Mouse (Mus musculus): ENCODE data around the gene Clcnka. TPM values are rescaled to one million over a fixed set of nuclear protein-coding genes. Genes with fewer than 3 reads are reported as not detected.

Gene Clcnka
- polyA plus RNA-seq, 1 experiment from 2014 or later: 0.13 TPM

DNA sequence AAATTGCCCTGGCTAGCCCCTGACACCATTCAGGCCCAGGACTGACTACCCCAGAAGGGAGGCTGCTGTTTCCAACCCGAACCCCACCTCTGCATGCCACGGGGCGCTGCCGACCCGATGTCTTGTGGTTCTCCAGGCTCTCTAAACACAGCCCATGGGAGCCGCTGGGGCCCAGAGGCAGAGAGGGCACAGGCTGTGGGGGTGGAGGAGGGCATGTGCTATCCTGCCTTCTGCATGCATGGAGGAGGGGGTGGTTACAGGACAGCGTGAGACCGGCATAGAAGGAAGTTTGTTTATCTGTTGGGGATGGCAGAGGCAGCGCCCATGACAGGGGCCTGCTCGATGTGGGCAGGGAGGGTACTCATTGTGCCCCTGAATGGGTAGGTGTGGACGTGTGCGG is 48.5 kb downstream of the Clcnka start:
- 75% methylated on average over 12 of the region's 12 CpGs for WGBS
- no peaks in the 10 kb centered on the region for H3K9me3 ChIP-seq (ENCODE audit: control insufficient read depth, low read length)
- H3K9ac ChIP-seq (ENCODE audit: low read depth, low read length): no peak overlapping the region
- H3K27me3 ChIP-seq (replicated peaks; ENCODE audit: control insufficient read depth, insufficient read depth, low read length): no peaks in the 10 kb centered on the region
- H3K4me2 ChIP-seq (ENCODE audit: low read depth, low read length): no peak overlapping the region
- ATAC-seq: no peak
- no peak overlapping the region for H3K27ac ChIP-seq (ENCODE audit: low read length)
- no peaks in the 10 kb centered on the region for H3K36me3 ChIP-seq (ENCODE audit: control insufficient read depth, insufficient read depth, low read length)
- H3K4me1 ChIP-seq (ENCODE audit: control insufficient read depth, insufficient read depth, low read length): peaks cover 27% of the 10 kb centered on the region
- no peak overlapping the region for H3K4me3 ChIP-seq (ENCODE audit: low read length)

GRCm38 (mm10) chr4:141348616-141349015 is 49.9 kb downstream of the Clcnka start:
- H3K36me3 ChIP-seq (ENCODE audit: control insufficient read depth, insufficient read depth, low read length): no peaks in the 10 kb centered on the region
- WGBS: 73% methylated on average over 11 of the region's 11 CpGs
- H3K9ac ChIP-seq (ENCODE audit: low read depth, low read length): no peak overlapping the region
- H3K4me2 ChIP-seq (ENCODE audit: low read depth, low read length): no peak overlapping the region
- peaks cover 25% of the 10 kb centered on the region for H3K4me1 ChIP-seq (ENCODE audit: control insufficient read depth, insufficient read depth, low read length)
- H3K4me3 ChIP-seq (ENCODE audit: low read length): no peak overlapping the region
- no peak for ATAC-seq
- H3K9me3 ChIP-seq (ENCODE audit: control insufficient read depth, low read length): no peaks in the 10 kb centered on the region
- no peak overlapping the region for H3K27ac ChIP-seq (ENCODE audit: low read length)
- H3K27me3 ChIP-seq (replicated peaks; ENCODE audit: control insufficient read depth, insufficient read depth, low read length): no peaks in the 10 kb centered on the region

DNA sequence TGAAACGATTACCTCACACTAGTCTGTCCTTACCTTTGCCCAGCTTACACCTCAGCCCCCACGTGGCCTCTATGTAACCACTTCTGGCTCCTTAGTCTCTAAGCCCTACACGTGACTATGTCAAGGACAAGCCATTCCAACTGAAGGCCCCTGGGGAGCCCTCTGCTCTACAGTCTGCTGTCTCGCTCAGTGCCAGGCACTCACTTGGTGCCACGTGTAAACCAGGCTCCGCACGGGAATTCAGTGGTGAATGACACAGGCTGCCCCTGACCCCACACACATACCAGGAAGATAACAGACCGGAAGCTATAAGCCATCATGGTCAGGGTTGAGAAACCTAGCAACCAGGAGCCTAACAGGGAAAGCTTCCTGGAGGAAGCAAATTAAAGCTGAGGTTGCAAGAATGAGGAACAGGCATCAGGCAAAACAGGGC is 51.1 kb downstream of the Clcnka start:
- Histone ChIP-seq H3K4me3 (ENCODE audit: low read length) (no peak overlapping the region), H3K36me3 (ENCODE audit: control insufficient read depth, insufficient read depth, low read length) (no peaks in the 10 kb centered on the region), H3K4me2 (ENCODE audit: low read depth, low read length) (no peak overlapping the region), H3K9ac (ENCODE audit: low read depth, low read length) (0 out of 2 replicates have a peak overlapping the region, but pooled peaks have one; percentile 42), H3K27me3 (replicated peaks; ENCODE audit: control insufficient read depth, insufficient read depth, low read length) (no peaks in the 10 kb centered on the region), H3K27ac (ENCODE audit: low read length) (peak overlapping the region; percentile 67), H3K9me3 (ENCODE audit: control insufficient read depth, low read length) (no peaks in the 10 kb centered on the region), H3K4me1 (ENCODE audit: control insufficient read depth, insufficient read depth, low read length) (peaks cover 20% of the 10 kb centered on the region)
- WGBS: 44% methylated on average over 8 of the region's 8 CpGs
- peak; percentile 92 for ATAC-seq

DNA sequence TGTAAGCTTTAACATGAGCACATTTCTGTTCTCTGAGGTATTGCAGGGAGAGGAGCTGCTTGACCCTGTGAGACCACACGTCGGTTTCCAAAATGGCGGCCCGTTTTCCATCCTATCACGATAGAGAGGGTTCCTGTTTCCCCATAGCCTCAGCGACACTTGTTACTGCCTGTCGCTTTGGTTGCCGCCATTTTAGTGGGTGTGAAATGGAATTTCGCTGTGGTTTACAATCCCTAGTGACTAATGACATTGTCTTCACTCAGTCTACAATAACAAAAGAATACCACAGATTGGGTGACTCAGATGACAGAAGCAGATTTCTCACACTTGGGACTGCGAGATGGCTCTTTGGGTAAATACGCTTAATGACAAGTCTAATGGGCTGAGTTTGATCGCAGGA is 53.3 kb downstream of the Clcnka start:
- Histone ChIP-seq H3K4me3 (ENCODE audit: low read length) (no peak overlapping the region), H3K4me1 (ENCODE audit: control insufficient read depth, insufficient read depth, low read length) (peaks cover 18% of the 10 kb centered on the region), H3K27me3 (replicated peaks; ENCODE audit: control insufficient read depth, insufficient read depth, low read length) (no peaks in the 10 kb centered on the region), H3K27ac (ENCODE audit: low read length) (no peak overlapping the region), H3K9me3 (ENCODE audit: control insufficient read depth, low read length) (no peaks in the 10 kb centered on the region), H3K4me2 (ENCODE audit: low read depth, low read length) (no peak overlapping the region), H3K9ac (ENCODE audit: low read depth, low read length) (no peak overlapping the region), H3K36me3 (ENCODE audit: control insufficient read depth, insufficient read depth, low read length) (no peaks in the 10 kb centered on the region)
- WGBS: 90% methylated on average over 12 of the region's 12 CpGs
- ATAC-seq: no peak

DNA sequence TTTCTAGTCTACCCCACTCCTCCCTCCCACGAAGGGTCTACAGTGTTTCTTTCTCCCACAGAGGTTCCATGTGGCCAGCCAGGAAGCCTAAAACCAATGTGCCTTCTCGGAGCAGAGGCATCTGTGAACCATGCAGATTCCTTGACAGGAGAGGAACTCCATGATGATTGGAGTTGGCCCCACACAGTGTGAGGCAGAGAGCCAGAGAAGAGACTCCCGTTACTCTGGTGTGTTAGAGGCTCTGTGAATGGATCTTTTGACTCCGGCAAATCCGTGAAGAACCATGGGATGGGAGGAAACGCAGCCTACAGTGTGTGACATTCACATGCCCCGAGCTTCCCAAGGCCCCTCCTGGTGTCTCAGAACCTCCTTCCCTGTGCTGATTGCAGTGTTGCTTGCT is 55.0 kb downstream of the Clcnka start:
- Histone ChIP-seq H3K27ac (ENCODE audit: low read length) (no peak overlapping the region), H3K4me3 (ENCODE audit: low read length) (no peak overlapping the region), H3K36me3 (ENCODE audit: control insufficient read depth, insufficient read depth, low read length) (no peaks in the 10 kb centered on the region), H3K9me3 (ENCODE audit: control insufficient read depth, low read length) (no peaks in the 10 kb centered on the region), H3K4me2 (ENCODE audit: low read depth, low read length) (no peak overlapping the region), H3K27me3 (replicated peaks; ENCODE audit: control insufficient read depth, insufficient read depth, low read length) (no peaks in the 10 kb centered on the region), H3K9ac (ENCODE audit: low read depth, low read length) (no peak overlapping the region), H3K4me1 (ENCODE audit: control insufficient read depth, insufficient read depth, low read length) (peaks cover 19% of the 10 kb centered on the region)
- no peak for ATAC-seq
- WGBS: 68% methylated on average over 7 of the region's 7 CpGs

DNA sequence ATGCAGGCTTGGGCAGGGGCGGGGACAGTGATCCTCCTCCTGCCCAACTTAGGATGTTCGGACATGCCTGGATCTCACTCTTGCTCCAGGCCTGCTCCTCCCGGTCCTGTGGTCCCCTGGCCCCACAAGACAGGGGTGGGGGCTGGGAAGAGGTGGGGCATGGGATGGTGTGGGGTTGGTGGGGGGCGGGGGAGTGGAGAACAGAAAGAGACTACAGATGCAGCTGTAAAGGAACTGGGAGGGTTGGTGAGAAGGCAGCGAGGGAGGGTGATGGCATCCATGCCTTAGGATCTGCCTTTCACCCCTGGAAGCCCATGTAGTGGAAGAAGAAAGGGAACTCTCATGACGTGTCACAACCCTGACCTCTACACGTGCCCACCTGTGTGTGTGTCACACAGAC is 57.0 kb downstream of the Clcnka start:
- H3K27me3 ChIP-seq (replicated peaks; ENCODE audit: control insufficient read depth, insufficient read depth, low read length): no peaks in the 10 kb centered on the region
- 57% methylated on average over 7 of the region's 7 CpGs for WGBS
- no peak overlapping the region for H3K9ac ChIP-seq (ENCODE audit: low read depth, low read length)
- H3K27ac ChIP-seq (ENCODE audit: low read length): no peak overlapping the region
- H3K36me3 ChIP-seq (ENCODE audit: control insufficient read depth, insufficient read depth, low read length): no peaks in the 10 kb centered on the region
- H3K9me3 ChIP-seq (ENCODE audit: control insufficient read depth, low read length): no peaks in the 10 kb centered on the region
- H3K4me3 ChIP-seq (ENCODE audit: low read length): no peak overlapping the region
- peaks cover 16% of the 10 kb centered on the region for H3K4me1 ChIP-seq (ENCODE audit: control insufficient read depth, insufficient read depth, low read length)
- no peak overlapping the region for H3K4me2 ChIP-seq (ENCODE audit: low read depth, low read length)
- no peak for ATAC-seq

DNA sequence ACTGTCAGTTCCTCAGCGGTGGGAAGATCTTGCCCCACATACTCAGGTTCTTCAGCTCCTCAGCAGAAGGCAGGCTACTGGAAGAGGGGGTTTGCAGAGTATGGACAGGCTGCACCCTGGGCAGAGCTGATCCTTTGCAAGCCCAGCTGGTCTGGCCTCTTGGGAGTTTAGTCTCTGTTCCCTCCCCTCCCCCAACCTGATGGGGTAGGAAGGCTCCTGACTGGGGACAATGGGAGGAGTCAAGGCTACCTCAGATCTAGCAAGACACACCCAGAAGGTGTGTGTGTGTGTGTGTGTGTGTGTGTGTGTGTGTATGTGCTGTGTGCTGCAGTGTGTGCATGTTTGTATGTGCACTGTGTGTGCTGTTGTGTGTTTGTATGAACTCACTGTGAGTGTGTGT is 59.7 kb downstream of the Clcnka start:
- Histone ChIP-seq H3K9ac (ENCODE audit: low read depth, low read length) (peak overlapping the region; percentile 47; the same call in 1 of the 2 replicates), H3K4me3 (ENCODE audit: low read length) (no peak overlapping the region), H3K27ac (ENCODE audit: low read length) (peak overlapping the region; percentile 21), H3K27me3 (replicated peaks; ENCODE audit: control insufficient read depth, insufficient read depth, low read length) (no peaks in the 10 kb centered on the region), H3K9me3 (ENCODE audit: control insufficient read depth, low read length) (no peaks in the 10 kb centered on the region), H3K36me3 (ENCODE audit: control insufficient read depth, insufficient read depth, low read length) (no peaks in the 10 kb centered on the region), H3K4me2 (ENCODE audit: low read depth, low read length) (0 out of 2 replicates have a peak overlapping the region, but pooled peaks have one; percentile 17), H3K4me1 (ENCODE audit: control insufficient read depth, insufficient read depth, low read length) (peaks cover 22% of the 10 kb centered on the region)
- ATAC-seq: peak; percentile 43
- WGBS: 11% methylated on average over 1 of the region's 1 CpGs

DNA sequence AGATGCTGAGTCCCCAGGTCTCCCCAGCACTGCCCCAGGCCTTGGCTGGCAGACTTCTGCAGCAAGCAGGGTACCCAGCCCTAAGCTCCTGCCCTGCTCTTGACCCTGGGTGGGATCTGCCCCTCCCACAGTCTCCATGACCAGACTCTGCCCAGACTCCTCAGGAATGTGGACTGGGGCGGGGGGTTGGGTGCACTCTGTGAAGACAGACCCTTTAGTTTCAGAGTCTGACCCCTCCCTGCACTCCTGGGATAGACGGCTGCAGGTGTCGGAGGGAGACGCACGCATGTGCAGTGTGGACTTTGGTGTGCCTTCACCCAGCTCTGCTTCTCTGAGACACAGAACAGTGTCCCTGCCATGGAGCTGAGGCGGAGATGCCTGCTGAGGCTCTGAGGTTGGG is 60.5 kb downstream of the Clcnka start:
- Histone ChIP-seq H3K4me2 (ENCODE audit: low read depth, low read length) (0 out of 2 replicates have a peak overlapping the region, but pooled peaks have one; percentile 17), H3K9ac (ENCODE audit: low read depth, low read length) (peak overlapping the region; percentile 47)
- 20% methylated on average over 6 of the region's 6 CpGs for WGBS

DNA sequence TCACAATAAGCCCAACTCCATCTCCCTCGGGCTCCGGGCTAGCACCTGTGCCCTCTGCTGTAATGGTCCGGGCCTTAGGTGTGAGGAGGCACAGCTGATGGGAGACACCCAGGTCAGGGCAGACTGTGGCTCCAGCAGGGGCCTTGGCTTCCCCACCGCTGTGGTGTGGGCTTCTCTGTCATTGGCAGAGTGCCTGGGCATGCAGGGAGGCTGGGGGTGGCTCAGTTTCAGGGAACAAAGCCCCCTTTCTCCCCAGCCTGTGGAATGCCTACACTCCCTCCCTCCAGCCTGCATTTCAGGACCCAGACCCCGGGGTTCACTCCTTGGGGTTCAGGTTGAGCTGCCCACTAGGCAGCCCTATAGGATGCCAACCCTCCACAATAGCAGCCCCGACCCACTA is 62.3 kb downstream of the Clcnka start:
- Histone ChIP-seq H3K27me3 (replicated peaks; ENCODE audit: control insufficient read depth, insufficient read depth, low read length) (no peaks in the 10 kb centered on the region), H3K4me3 (ENCODE audit: low read length) (no peak overlapping the region), H3K4me2 (ENCODE audit: low read depth, low read length) (no peak overlapping the region), H3K36me3 (ENCODE audit: control insufficient read depth, insufficient read depth, low read length) (no peaks in the 10 kb centered on the region), H3K27ac (ENCODE audit: low read length) (no peak overlapping the region), H3K9me3 (ENCODE audit: control insufficient read depth, low read length) (no peaks in the 10 kb centered on the region), H3K4me1 (ENCODE audit: control insufficient read depth, insufficient read depth, low read length) (peaks cover 26% of the 10 kb centered on the region), H3K9ac (ENCODE audit: low read depth, low read length) (no peak overlapping the region)
- ATAC-seq: no peak
- 66% methylated on average over 6 of the region's 6 CpGs for WGBS

More for the DNA sequence above, 60.5 kb downstream of the Clcnka start:
- Histone ChIP-seq H3K36me3 (ENCODE audit: control insufficient read depth, insufficient read depth, low read length) (no peaks in the 10 kb centered on the region), H3K9me3 (ENCODE audit: control insufficient read depth, low read length) (no peaks in the 10 kb centered on the region), H3K27me3 (replicated peaks; ENCODE audit: control insufficient read depth, insufficient read depth, low read length) (no peaks in the 10 kb centered on the region), H3K4me1 (ENCODE audit: control insufficient read depth, insufficient read depth, low read length) (peaks cover 26% of the 10 kb centered on the region), H3K27ac (ENCODE audit: low read length) (peak overlapping the region; percentile 21; the same call in 1 of the 2 replicates), H3K4me3 (ENCODE audit: low read length) (no peak overlapping the region)
- ATAC-seq: peak; percentile 46

DNA sequence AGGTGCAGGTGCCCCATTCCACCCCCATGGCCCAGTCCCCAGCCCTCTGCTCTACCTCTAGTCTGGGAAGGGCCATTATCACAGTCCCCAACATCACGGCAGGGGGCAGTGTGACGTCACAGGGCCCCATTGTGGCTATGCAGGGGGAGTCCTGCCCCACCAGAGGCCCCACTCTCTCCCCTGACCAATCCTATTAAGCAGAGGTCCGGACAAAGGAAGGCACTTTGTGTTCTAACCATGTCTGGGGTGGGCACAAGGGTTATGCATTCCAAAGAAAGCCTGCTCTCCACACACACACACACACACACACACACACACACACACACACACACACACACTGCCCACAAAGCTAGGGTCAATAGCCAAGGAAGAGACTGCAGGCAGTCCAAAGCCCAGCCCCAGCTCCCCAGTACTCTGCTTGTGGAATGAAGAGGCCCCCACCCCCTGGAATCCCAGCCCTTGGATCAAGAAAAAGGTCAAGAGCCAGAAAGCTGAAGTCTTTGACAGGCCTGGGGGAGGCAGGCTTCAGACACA is 63.2 kb downstream of the Clcnka start:
- 29% methylated on average over 3 of the region's 3 CpGs for WGBS
- no peak; the same call in 1 of the 2 replicates for ATAC-seq
- H3K27ac ChIP-seq (ENCODE audit: low read length): no peak overlapping the region

More for the DNA sequence above, 63.2 kb downstream of the Clcnka start:
- no peaks in the 10 kb centered on the region for H3K36me3 ChIP-seq (ENCODE audit: control insufficient read depth, insufficient read depth, low read length)
- H3K9me3 ChIP-seq (ENCODE audit: control insufficient read depth, low read length): no peaks in the 10 kb centered on the region
- H3K4me1 ChIP-seq (ENCODE audit: control insufficient read depth, insufficient read depth, low read length): peaks cover 24% of the 10 kb centered on the region
- no peak overlapping the region for H3K4me2 ChIP-seq (ENCODE audit: low read depth, low read length)
- no peak overlapping the region for H3K4me3 ChIP-seq (ENCODE audit: low read length)
- H3K27me3 ChIP-seq (replicated peaks; ENCODE audit: control insufficient read depth, insufficient read depth, low read length): no peaks in the 10 kb centered on the region
- no peak overlapping the region for H3K9ac ChIP-seq (ENCODE audit: low read depth, low read length)

Measured in intestine, embryonic 16.5 days (tissue).